Mouse (Mus musculus): ENCODE measurements at regions not wholly inside any gene's neighbourhood (a gene's known extent, or its start where the extent isn't known, plus 50 kb on each side); places are given as distances from the start of the nearest gene placed in this dataset.

GRCm38 (mm10) chr14:89242159-89242558, 771.0 kb upstream of the Pcdh20 start:
- WGBS: 88% methylated on average over 1 of the region's 1 CpGs
- ATAC-seq (ENCODE audit: low FRiP score): no peak
- no peak overlapping the region for H3K4me3 ChIP-seq (replicated peaks)
- no peaks in the 10 kb centered on the region for H3K36me3 ChIP-seq (replicated peaks)
- no peak overlapping the region for H3K9ac ChIP-seq
- no peak overlapping the region for H3K4me2 ChIP-seq
- no peaks in the 10 kb centered on the region for H3K4me1 ChIP-seq
- H3K27me3 ChIP-seq: no peaks in the 10 kb centered on the region
- no peak overlapping the region for H3K27ac ChIP-seq
- no peaks in the 10 kb centered on the region for H3K9me3 ChIP-seq

GRCm38 (mm10) chr14:89236501-89236900, 765.3 kb upstream of the Pcdh20 start:
- Histone ChIP-seq H3K27ac (no peak overlapping the region), H3K36me3 (replicated peaks) (no peaks in the 10 kb centered on the region), H3K27me3 (no peaks in the 10 kb centered on the region), H3K4me2 (no peak overlapping the region), H3K9me3 (no peaks in the 10 kb centered on the region), H3K9ac (no peak overlapping the region), H3K4me3 (replicated peaks) (no peak overlapping the region), H3K4me1 (no peaks in the 10 kb centered on the region)
- ATAC-seq (ENCODE audit: low FRiP score): no peak
- 83% methylated on average over 3 of the region's 3 CpGs for WGBS

- Histone ChIP-seq H3K9me3 (no peaks in the 10 kb centered on the region), H3K9ac (no peak overlapping the region), H3K4me1 (no peaks in the 10 kb centered on the region; the same call in 1 of the 2 replicates), H3K4me2 (0 out of 2 replicates have a peak overlapping the region, but pooled peaks have one; percentile 22), H3K27me3 (no peaks in the 10 kb centered on the region), H3K27ac (no peak overlapping the region), H3K36me3 (replicated peaks) (no peaks in the 10 kb centered on the region), H3K4me3 (replicated peaks) (no peak overlapping the region)
- ATAC-seq (ENCODE audit: low FRiP score): no peak
- 49% methylated on average over 8 of the region's 8 CpGs for WGBS
These were observed 759.3 kb upstream of the Pcdh20 start for GRCm38 (mm10) chr14:89230482-89230881.

GRCm38 (mm10) chr14:89217390-89217789, 746.2 kb upstream of the Pcdh20 start:
- no peak for ATAC-seq (ENCODE audit: low FRiP score)
- Histone ChIP-seq H3K9ac (no peak overlapping the region), H3K27me3 (no peaks in the 10 kb centered on the region), H3K9me3 (no peaks in the 10 kb centered on the region), H3K36me3 (replicated peaks) (no peaks in the 10 kb centered on the region), H3K27ac (no peak overlapping the region), H3K4me1 (peaks cover 2% of the 10 kb centered on the region; the same call in 1 of the 2 replicates), H3K4me2 (no peak overlapping the region), H3K4me3 (replicated peaks) (no peak overlapping the region)
- WGBS: 22% methylated on average over 1 of the region's 1 CpGs

- H3K36me3 ChIP-seq (replicated peaks): no peaks in the 10 kb centered on the region
- H3K27ac ChIP-seq: no peak overlapping the region
- H3K9ac ChIP-seq: no peak overlapping the region
- H3K9me3 ChIP-seq: no peaks in the 10 kb centered on the region
- H3K27me3 ChIP-seq: no peaks in the 10 kb centered on the region
- H3K4me3 ChIP-seq (replicated peaks): no peak overlapping the region
- ATAC-seq (ENCODE audit: low FRiP score): peak; percentile 37; the same call in 1 of the 2 replicates
- no peaks in the 10 kb centered on the region for H3K4me1 ChIP-seq
- WGBS: 5% methylated on average over 2 of the region's 2 CpGs
- H3K4me2 ChIP-seq: no peak overlapping the region
These were observed 710.3 kb upstream of the Pcdh20 start for GRCm38 (mm10) chr14:89181386-89181979.

GRCm38 (mm10) chr14:89142994-89143686, 671.9 kb upstream of the Pcdh20 start:
- WGBS: 23% methylated on average over 3 of the region's 3 CpGs
- H3K4me2 ChIP-seq: no peak overlapping the region
- peak; percentile 94 for ATAC-seq (ENCODE audit: low FRiP score)
- H3K9ac ChIP-seq: no peak overlapping the region
- no peaks in the 10 kb centered on the region for H3K9me3 ChIP-seq
- H3K36me3 ChIP-seq (replicated peaks): no peaks in the 10 kb centered on the region
- H3K4me1 ChIP-seq: no peaks in the 10 kb centered on the region
- H3K4me3 ChIP-seq (replicated peaks): no peak overlapping the region
- no peak overlapping the region for H3K27ac ChIP-seq
- no peaks in the 10 kb centered on the region for H3K27me3 ChIP-seq

GRCm38 (mm10) chr14:89099296-89099695, 628.1 kb upstream of the Pcdh20 start:
- no peak overlapping the region for H3K9ac ChIP-seq
- no peak for ATAC-seq (ENCODE audit: low FRiP score)

GRCm38 (mm10) chr14:89089661-89090060, 618.5 kb upstream of the Pcdh20 start:
- H3K4me1 ChIP-seq: no peaks in the 10 kb centered on the region
- no peak overlapping the region for H3K27ac ChIP-seq
- H3K4me3 ChIP-seq (replicated peaks): no peak overlapping the region
- H3K27me3 ChIP-seq: no peaks in the 10 kb centered on the region
- H3K4me2 ChIP-seq: no peak overlapping the region
- H3K36me3 ChIP-seq (replicated peaks): no peaks in the 10 kb centered on the region
- no peaks in the 10 kb centered on the region for H3K9me3 ChIP-seq
- H3K9ac ChIP-seq: no peak overlapping the region
- no peak for ATAC-seq (ENCODE audit: low FRiP score)
- WGBS: 75% methylated on average over 1 of the region's 1 CpGs

More at GRCm38 (mm10) chr14:89099296-89099695, 628.1 kb upstream of the Pcdh20 start:
- Histone ChIP-seq H3K27ac (no peak overlapping the region), H3K9me3 (no peaks in the 10 kb centered on the region), H3K4me1 (no peaks in the 10 kb centered on the region), H3K4me2 (no peak overlapping the region), H3K4me3 (replicated peaks) (no peak overlapping the region), H3K36me3 (replicated peaks) (no peaks in the 10 kb centered on the region), H3K27me3 (no peaks in the 10 kb centered on the region)
- WGBS: 12% methylated on average over 4 of the region's 4 CpGs

GRCm38 (mm10) chr14:89076014-89076413, 604.8 kb upstream of the Pcdh20 start:
- Histone ChIP-seq H3K27me3 (no peaks in the 10 kb centered on the region), H3K4me3 (replicated peaks) (no peak overlapping the region), H3K9me3 (no peaks in the 10 kb centered on the region), H3K4me2 (no peak overlapping the region), H3K4me1 (no peaks in the 10 kb centered on the region), H3K9ac (no peak overlapping the region), H3K27ac (no peak overlapping the region), H3K36me3 (replicated peaks) (no peaks in the 10 kb centered on the region)
- 93% methylated on average over 1 of the region's 1 CpGs for WGBS
- ATAC-seq (ENCODE audit: low FRiP score): no peak

GRCm38 (mm10) chr14:89063971-89064370, 592.8 kb upstream of the Pcdh20 start:
- Histone ChIP-seq H3K36me3 (replicated peaks) (no peaks in the 10 kb centered on the region), H3K4me2 (no peak overlapping the region), H3K27ac (no peak overlapping the region), H3K4me1 (peaks cover 12% of the 10 kb centered on the region; the same call in 1 of the 2 replicates), H3K27me3 (no peaks in the 10 kb centered on the region), H3K4me3 (replicated peaks) (no peak overlapping the region), H3K9me3 (no peaks in the 10 kb centered on the region), H3K9ac (no peak overlapping the region)
- no peak for ATAC-seq (ENCODE audit: low FRiP score)
- 89% methylated on average over 1 of the region's 1 CpGs for WGBS

GRCm38 (mm10) chr14:89062583-89063436, 591.6 kb upstream of the Pcdh20 start:
- H3K4me1 ChIP-seq: peaks cover 12% of the 10 kb centered on the region; the same call in 1 of the 2 replicates
- no peak overlapping the region for H3K9ac ChIP-seq
- 12% methylated on average over 5 of the region's 5 CpGs for WGBS
- H3K4me3 ChIP-seq (replicated peaks): no peak overlapping the region
- H3K27ac ChIP-seq: no peak overlapping the region
- ATAC-seq (ENCODE audit: low FRiP score): peak; percentile 56; the same call in 1 of the 2 replicates
- H3K27me3 ChIP-seq: no peaks in the 10 kb centered on the region
- H3K4me2 ChIP-seq: no peak overlapping the region
- no peaks in the 10 kb centered on the region for H3K9me3 ChIP-seq
- H3K36me3 ChIP-seq (replicated peaks): no peaks in the 10 kb centered on the region

GRCm38 (mm10) chr14:89061319-89061718, 590.1 kb upstream of the Pcdh20 start:
- Histone ChIP-seq H3K4me2 (no peak overlapping the region), H3K4me1 (peaks cover 12% of the 10 kb centered on the region; the same call in 1 of the 2 replicates), H3K36me3 (replicated peaks) (no peaks in the 10 kb centered on the region), H3K4me3 (replicated peaks) (no peak overlapping the region), H3K9ac (no peak overlapping the region), H3K27me3 (no peaks in the 10 kb centered on the region), H3K27ac (no peak overlapping the region), H3K9me3 (no peaks in the 10 kb centered on the region)
- peak; percentile 71; the same call in 1 of the 2 replicates for ATAC-seq (ENCODE audit: low FRiP score)
- WGBS: 13% methylated on average over 1 of the region's 1 CpGs
